Mouse (Mus musculus) splenic B cell, adult 2 months (primary cell): Measurements from ENCODE around the gene Serpinb9b.
"Not testable (repeated sequence)": the region's sequence is repeated elsewhere in the genome, so short reads cannot be mapped to it uniquely, and the experiment has no call there.

Experiments
- DNase-seq: peaks from one replicate; pipeline ENCODE4 v3.0.0-alpha.2; 2011; ENCODE audit warnings: low read depth, low spot score
- H3K27me3 ChIP-seq: 2 replicates; pipeline ENCODE4 v1.6.1; 2012; ENCODE audit warnings: mild to moderate bottlenecking, low read length, moderate library complexity, mixed read lengths; ENCODE audit not compliant: control insufficient read depth, poor library complexity, insufficient read depth, severe bottlenecking
- H3K36me3 ChIP-seq: 2 replicates; pipeline ENCODE4 v1.6.1; 2012; ENCODE audit warnings: mild to moderate bottlenecking, low read length, moderate library complexity, mixed read lengths; ENCODE audit not compliant: control insufficient read depth, poor library complexity, insufficient read depth, severe bottlenecking

Serpinb9b gene

DNA sequence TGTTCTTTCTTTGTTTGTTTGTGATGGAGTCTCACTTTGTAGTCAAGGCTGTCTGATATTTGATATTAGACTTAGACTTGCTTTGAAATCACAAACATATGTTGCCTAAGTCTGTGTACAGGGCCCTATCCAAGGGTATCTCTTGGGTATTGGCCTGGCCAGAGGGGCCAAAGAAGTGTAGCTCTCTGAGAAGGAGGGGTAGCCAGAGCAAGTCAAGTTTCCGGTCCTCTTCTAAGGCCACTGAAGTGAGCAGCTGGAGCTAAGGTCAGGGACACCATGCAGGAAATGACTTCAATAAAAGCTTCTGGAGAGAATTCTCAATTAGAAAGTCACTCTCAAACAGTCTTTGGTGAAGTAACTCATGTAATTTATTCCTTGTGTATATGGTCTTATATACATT is 4.8 kb upstream of the Serpinb9b start:
- no peaks in the 10 kb centered on the region for H3K36me3 ChIP-seq
- no peak for DNase-seq
- no peaks in the 10 kb centered on the region for H3K27me3 ChIP-seq

DNA sequence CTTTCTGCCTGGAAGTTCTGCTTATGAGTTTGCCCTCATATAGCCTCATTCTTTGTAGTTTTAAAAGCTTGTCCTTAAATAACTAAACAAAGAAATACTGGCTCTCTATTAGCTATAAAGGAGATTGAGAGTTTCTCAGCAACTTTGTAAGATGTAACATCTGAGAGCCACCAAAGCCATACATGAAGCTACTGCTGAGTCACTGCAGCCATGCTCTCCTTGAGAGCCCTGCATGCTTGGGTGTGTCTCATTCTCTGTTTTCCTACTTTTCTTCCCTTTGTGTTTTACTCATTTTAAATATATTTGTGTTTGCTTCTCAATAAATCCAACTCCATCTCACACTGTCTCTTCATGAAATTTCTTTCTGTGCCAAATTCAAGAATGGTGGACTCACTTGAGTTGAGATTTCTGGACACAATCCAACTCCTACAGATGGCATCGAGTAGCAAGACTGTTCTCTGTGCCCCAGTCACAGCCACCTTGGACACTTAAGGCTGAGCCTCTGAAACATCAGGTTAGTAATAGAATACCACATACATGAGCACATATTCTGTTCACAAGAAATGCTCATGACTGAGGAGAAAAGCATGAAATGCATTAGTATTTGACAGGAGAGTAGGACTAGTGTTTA is 674 bp upstream of the Serpinb9b start:
- Histone ChIP-seq H3K36me3 (no peaks in the 10 kb centered on the region), H3K27me3 (no peaks in the 10 kb centered on the region)
- DNase-seq, result no peak

DNA sequence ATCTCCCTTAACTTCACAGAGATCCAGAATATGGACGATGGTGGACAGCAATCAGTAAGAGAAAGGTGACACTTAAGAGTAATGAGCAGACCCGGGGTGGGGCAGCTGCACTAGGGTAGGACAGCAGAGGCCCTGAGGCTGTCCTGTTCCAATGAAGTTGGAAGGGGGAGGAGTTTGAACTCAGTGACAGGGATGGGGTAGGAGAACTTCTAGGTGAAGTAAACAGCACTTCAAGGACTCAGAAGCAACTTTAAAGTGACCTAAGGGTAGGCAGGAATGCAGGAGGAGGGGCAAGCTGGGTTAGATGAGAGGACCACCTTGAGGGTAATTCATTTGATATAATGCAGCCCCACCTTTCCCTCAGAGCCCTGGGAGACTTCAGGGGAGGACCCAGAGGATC is 930 bp downstream of the Serpinb9b start:
- Histone ChIP-seq H3K36me3 (no peaks in the 10 kb centered on the region), H3K27me3 (no peaks in the 10 kb centered on the region)
- DNase-seq, result no peak

DNA sequence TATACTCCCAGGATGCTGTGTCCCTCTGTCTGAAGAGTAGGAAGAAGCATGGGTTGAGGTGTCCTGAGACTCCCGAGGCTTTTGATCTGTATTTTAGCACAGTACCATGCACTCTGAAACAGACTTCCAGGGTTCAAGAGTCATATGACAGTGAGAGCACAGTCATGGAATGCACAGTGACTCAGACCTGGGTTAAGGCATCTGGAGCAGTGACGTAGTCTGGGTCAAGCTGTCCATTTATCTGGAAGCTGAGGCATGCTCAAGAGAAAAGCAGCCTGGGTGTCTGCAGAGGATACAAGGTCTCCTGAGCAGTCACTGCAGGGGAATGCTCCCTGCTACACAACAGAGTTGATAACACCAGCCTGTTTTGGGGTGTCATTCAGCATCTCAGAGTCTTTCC is 1.3 kb downstream of the Serpinb9b start:
- no peak for DNase-seq
- Histone ChIP-seq H3K27me3 (no peaks in the 10 kb centered on the region), H3K36me3 (no peaks in the 10 kb centered on the region)

DNA sequence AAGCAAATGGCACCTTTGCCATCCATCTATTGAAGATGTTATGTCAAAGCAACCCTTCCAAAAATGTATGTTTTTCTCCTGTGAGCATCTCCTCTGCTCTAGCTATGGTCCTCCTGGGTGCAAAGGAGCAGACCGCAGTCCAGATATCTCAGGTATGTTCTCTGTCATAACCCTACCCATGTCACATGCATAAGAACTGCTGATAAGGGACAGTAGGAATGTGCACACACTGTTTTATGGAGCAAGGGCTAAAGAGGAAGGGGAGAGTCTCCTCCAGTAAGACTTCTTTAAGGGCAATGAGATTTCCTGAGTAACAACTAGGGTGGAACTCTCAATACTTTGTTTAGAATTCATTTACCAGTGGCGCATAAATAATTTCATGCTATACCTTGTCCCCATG is 2.3 kb downstream of the Serpinb9b start:
- not testable (repeated sequence) for H3K27me3 ChIP-seq, DNase-seq, H3K36me3 ChIP-seq

DNA sequence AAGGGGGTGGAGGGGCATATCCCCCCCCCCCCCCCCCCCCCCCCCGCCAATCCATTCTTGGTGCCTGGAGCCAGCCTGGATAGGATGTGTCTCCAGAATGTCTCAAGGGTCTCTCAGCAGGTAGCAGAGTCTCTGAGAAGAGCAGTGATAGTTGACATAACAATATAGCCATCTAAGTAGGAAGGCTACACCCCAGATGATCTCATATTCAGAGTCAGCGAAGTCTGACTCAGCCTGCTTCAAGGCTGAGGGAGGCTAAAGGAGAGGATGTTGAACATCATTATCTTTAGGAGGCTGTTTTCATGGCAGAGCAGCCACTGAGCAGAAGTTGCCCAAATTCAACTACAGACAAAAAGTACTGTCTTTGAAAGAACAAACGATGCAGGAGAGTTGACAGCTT is 3.1 kb downstream of the Serpinb9b start:
- DNase-seq, result no peak
- no peaks in the 10 kb centered on the region for H3K36me3 ChIP-seq
- H3K27me3 ChIP-seq, result no peaks in the 10 kb centered on the region

DNA sequence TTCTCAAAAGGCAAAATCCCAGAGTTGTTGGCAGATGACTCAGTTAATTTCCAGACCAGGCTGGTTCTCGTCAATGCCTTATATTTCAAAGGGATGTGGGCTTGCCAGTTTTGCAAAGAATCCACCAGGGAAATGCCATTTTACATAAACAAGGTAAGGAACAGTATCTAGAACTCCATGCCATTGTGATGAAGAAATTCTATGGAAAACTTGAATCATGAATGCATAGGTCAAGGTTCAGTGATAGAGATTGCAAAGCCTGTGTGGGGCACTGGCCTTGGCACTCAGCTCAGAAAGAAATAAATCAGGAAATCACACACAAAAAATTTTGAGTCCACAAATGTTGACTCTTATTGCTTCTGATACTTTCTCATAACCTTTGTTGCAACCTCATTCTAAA is 8.3 kb downstream of the Serpinb9b start:
- Histone ChIP-seq H3K36me3 (no peaks in the 10 kb centered on the region), H3K27me3 (no peaks in the 10 kb centered on the region)
- no peak for DNase-seq

DNA sequence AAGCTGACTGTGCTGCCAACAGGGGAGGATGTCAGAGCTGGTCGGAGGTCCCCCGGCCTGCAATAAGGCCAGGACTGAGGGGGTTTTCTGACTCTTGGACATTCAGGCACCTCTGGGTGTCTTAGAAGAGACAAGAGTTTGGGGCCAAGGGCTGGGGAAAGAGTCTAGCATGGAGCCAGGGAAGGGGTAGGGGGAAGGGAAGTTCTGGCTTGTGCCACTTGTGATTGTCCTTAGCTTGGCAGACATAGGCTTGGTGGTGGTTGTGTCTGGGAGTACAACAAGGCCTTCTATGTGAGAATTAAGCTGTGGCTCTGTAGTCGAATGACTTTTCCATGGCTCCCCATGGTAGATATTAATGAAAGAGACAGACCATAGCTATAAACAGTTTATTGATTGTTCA is 16.3 kb downstream of the Serpinb9b start:
- no peak for DNase-seq
- Histone ChIP-seq H3K36me3 (no peaks in the 10 kb centered on the region), H3K27me3 (no peaks in the 10 kb centered on the region)

DNA sequence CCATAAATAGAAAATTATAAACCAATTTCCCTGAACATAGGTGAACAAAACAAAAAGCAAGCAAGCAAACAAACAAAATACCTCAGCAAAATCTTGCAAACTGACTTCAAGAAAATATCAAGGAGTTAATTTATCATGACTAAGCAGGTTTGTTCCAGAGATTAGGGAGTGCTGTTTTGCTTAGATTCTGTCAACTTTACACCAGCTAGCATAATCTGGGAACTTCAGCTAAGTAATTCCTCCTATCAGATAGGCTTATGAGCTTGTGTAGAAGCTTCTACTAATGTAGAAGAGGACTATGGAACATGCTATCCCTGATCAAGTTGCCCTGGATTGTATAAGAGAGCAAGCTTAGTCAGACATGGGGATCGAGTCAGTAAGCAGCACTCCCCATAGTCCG is 20.0 kb downstream of the Serpinb9b start:
- H3K27me3 ChIP-seq, result no peaks in the 10 kb centered on the region
- DNase-seq, result no peak
- H3K36me3 ChIP-seq, result no peaks in the 10 kb centered on the region

DNA sequence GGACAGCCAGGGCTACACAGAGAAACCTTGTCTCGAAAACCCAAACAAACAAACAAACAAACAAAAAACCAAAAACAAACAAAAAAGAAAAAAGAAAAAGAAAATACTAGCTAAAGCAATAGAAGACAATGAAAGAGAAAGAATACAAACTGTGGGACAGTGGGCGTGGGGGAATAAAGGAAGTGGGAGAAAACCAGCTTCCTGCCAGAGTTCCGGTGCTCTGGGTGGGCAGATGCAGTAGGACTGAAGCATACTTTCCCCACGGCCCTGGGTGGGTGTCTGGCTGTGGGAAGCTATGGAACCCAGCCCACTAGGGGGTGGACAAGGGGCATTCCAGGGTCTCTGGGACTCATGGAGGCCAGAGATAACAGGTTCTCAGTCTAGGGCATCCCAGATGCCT is 21.0 kb downstream of the Serpinb9b start:
- Histone ChIP-seq H3K27me3 (no peaks in the 10 kb centered on the region), H3K36me3 (no peaks in the 10 kb centered on the region)
- peak; percentile 7 for DNase-seq

DNA sequence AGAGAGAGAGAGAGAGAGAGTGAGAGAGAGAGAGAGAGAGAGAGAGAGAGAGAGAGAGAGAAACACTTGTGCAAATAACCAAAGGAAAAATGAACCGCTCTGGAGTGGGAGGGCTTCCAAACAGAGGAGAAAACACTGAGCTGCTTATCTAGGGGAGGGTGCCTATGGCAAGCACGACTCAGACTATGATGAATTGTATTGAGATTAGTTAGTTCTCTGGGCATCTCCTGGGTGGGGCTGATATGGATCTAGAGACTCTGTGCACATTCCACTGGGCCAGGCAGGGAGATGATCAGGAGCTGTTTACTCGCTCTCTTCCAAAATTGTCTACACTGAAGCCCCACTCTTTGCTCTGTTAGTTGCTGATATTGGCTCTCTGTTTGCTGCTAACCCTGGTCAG is 24.5 kb downstream of the Serpinb9b start:
- Histone ChIP-seq H3K36me3 (no peaks in the 10 kb centered on the region), H3K27me3 (no peaks in the 10 kb centered on the region)
- no peak for DNase-seq

DNA sequence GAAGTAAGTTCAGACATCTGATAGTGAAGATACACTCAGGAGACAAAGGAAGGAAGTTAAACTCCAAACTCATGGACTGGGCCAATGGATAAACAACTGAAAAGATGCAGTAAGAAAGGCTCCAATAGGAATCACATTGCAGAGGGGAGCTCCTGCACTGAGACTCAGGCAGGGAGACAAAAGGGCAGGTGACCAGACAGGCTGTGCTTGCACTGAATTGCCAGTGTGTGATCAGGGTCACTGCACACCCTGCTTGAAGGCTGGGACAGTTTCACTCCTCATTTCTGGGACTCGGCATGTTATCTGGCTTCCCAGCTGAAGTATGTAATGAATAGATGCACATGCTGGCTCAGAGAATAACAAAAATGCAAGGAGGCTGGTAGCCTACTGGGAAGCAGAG is 35.8 kb downstream of the Serpinb9b start:
- no peak for DNase-seq
- no peaks in the 10 kb centered on the region for H3K36me3 ChIP-seq
- no peaks in the 10 kb centered on the region for H3K27me3 ChIP-seq

DNA sequence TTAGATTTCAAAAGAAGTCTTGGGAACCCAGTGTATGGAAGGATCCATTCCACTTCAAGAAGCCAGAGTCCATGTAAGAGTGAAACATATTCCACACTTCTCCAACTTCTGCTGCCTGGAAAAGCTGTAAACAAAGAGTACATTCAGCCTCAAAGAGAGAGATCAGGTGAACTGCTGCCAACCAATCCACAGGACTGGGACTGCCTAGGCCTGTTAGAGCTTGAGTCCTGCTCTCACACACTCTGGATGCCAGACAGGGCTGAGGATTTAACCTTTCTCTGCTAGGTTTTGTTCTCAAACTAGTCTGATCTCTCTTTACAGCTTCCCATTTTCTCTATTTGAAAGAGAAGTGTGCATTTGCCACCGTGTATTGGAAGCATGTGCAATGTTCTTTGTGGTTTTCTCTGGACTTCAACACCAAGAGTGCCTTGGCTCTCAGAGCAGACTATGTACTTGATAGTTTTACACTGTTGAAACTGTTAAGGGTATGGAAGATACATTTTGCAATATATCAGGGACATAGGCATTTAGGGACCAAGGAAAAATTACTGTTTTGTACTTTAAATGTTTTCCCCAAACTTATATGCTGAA is 40.3 kb downstream of the Serpinb9b start:
- Histone ChIP-seq H3K36me3 (no peaks in the 10 kb centered on the region), H3K27me3 (no peaks in the 10 kb centered on the region)
- DNase-seq, result no peak

DNA sequence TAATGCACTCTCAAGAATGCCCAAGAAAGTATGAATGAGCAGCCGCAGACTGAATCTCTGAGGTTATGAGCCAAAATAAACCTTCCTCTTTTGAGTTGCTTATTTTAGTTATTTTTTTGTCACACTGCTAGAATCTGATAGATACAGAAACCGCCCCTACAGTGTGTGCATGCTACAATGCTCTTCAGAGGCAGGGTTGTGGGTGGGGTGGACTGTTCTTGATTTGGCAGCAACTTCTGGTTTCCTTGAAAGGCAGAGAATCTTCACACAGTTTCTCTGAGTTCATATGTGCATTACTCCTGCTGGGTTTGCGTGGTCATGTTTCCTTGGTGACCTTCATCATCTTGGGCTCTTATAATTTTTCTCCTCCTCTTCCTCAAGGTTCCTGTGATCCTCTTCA is 40.9 kb downstream of the Serpinb9b start:
- no peaks in the 10 kb centered on the region for H3K36me3 ChIP-seq
- H3K27me3 ChIP-seq, result no peaks in the 10 kb centered on the region
- DNase-seq, result peak; percentile 67

DNA sequence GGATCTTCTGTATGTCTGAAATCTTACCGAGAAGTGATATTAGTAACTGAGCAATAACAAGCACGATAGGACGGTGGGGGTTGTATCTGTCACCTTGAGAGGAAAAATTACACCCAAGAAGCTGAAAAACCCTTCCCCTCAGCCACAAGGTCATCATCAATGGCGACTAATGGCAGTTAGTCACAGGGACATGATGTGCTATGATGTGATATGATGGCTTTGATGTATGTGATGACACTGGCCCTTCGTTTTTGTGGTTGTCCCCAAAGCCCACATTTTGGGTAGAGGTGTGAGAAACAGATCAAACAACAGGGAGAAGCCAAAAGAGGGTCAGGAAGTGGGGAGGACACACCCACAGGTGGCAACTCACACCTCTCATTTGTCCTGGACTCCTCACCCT is 44.6 kb downstream of the Serpinb9b start:
- Histone ChIP-seq H3K36me3 (no peaks in the 10 kb centered on the region; the same call in 1 of the 2 replicates), H3K27me3 (no peaks in the 10 kb centered on the region)
- no peak for DNase-seq

DNA sequence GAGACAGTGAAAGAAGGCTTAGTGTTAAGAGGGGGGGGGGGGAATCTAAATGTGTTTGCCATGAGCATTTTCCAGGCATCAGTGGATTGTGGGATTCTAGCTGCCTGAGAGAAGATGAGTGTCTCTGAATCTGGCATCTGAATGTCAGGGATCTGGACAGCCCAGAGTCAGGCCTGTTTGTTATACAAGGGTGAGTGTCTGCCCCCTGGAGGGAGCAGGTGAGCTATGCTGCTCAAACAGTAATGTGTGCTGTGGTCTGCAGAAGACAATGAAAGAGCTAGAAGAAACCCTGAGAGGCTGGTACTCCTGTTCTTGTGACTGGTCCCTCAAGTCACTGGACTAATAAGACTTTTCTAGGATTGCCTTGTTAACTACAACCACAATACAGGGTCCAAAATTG is 46.8 kb downstream of the Serpinb9b start:
- Histone ChIP-seq H3K36me3 (no peaks in the 10 kb centered on the region; the same call in 1 of the 2 replicates), H3K27me3 (no peaks in the 10 kb centered on the region)
- DNase-seq, result peak; percentile 70
